In genomic region chr5:103655346-103656118, GRCm38 (mm10) we compare ENCODE assay signal across 8 mouse cellular contexts. TPM values are rescaled to one million over a fixed set of nuclear protein-coding genes. Genes with fewer than 3 reads are reported as not detected.
DNase-seq lines count a peak whose midpoint lies in the region; ATAC-seq lines count a peak whose summit lies in the region.

Gene 1700016H13Rik (minus strand): TSS chr5:103656010.

- H3K4me3 ChIP-seq in embryonic facial prominence, embryonic 14.5 days (ENCODE audit: low read depth, low read length) = peak within 1 kb of the TSS; percentile 55
- peak within 1 kb of the TSS; percentile 73 for H3K4me3 ChIP-seq in liver, embryonic 11.5 days (ENCODE audit: low read depth, low read length)

- ATAC-seq in cerebellum, adult (ENCODE audit: insufficient number of reproducible peaks, low FRiP score, low TSS enrichment) = peak; percentile 20; the same call in 1 of the 2 replicates
- ATAC-seq in embryonic facial prominence, embryonic 14.5 days (ENCODE audit: low read depth) = peak; percentile 91
- ATAC-seq in liver, embryonic 11.5 days (replicated peaks; ENCODE audit: low FRiP score) = peak; percentile 83
- ATAC-seq in monocyte, adult 5-6 weeks (replicated peaks; ENCODE audit: insufficient number of reproducible peaks, low FRiP score, low TSS enrichment, poor library complexity, severe bottlenecking) = peak; percentile 72

- no peaks in the 10 kb centered on the region for H3K36me3 ChIP-seq in embryonic facial prominence, embryonic 14.5 days (ENCODE audit: control insufficient read depth, insufficient read depth, low read length)
- H3K36me3 ChIP-seq in liver, embryonic 11.5 days (ENCODE audit: control insufficient read depth, insufficient read depth, low read length) = no peaks in the 10 kb centered on the region

- no peaks in the 10 kb centered on the region for H3K9me3 ChIP-seq in embryonic facial prominence, embryonic 14.5 days (ENCODE audit: control insufficient read depth, low read length)
- H3K9me3 ChIP-seq in liver, embryonic 11.5 days (ENCODE audit: control insufficient read depth, low read length) = no peaks in the 10 kb centered on the region

- H3K27me3 ChIP-seq in embryonic facial prominence, embryonic 14.5 days (replicated peaks; ENCODE audit: control insufficient read depth, insufficient read depth, low read length) = 0 out of 2 replicates have a peak, but pooled peaks cover 3% of the 10 kb centered on the region
- H3K27me3 ChIP-seq in liver, embryonic 11.5 days (replicated peaks; ENCODE audit: control insufficient read depth, insufficient read depth, low read length) = no peaks in the 10 kb centered on the region; the same call in 1 of the 2 replicates

- peak within 1 kb of the TSS; percentile 71 for H3K9ac ChIP-seq in embryonic facial prominence, embryonic 14.5 days (ENCODE audit: low read depth, low read length)
- H3K9ac ChIP-seq in liver, embryonic 11.5 days (ENCODE audit: low read depth, low read length) = peak within 1 kb of the TSS; percentile 69

- peak within 1 kb of the TSS; percentile 10; the same call in 1 of the 2 replicates for H3K27ac ChIP-seq in embryonic facial prominence, embryonic 14.5 days (replicated peaks; ENCODE audit: low read depth, low read length)
- no peak within 1 kb of the TSS for H3K27ac ChIP-seq in liver, embryonic 11.5 days (ENCODE audit: low read depth, low read length)

- no peak for DNase-seq in cerebellum, adult 9-10 months
- peak; percentile 51 for DNase-seq in embryonic facial prominence, embryonic 14.5 days (ENCODE audit: low spot score)
- peak; percentile 65 to 67 for DNase-seq in heart, adult 9 months (ENCODE audit: low spot score in 2 of 2)
- peak; percentile 35 to 72 for DNase-seq in kidney, adult 8-10 months
- DNase-seq in liver, embryonic 11.5 days (ENCODE audit: low spot score) = peak; percentile 74
- peak; percentile 72 to 88 for DNase-seq in spleen, postnatal 4 days (ENCODE audit: low spot score in 2 of 2)

- peak within 1 kb of the TSS; percentile 99 for H3K4me2 ChIP-seq in embryonic facial prominence, embryonic 14.5 days (ENCODE audit: low read depth, low read length)
- peak within 1 kb of the TSS; percentile 98 for H3K4me2 ChIP-seq in liver, embryonic 11.5 days

- 3% methylated on average over 37 of the region's 56 CpGs for WGBS in embryonic facial prominence, embryonic 14.5 days
- WGBS in liver, embryonic 11.5 days = 1% methylated on average over 51 of the region's 56 CpGs

- no peaks in the 10 kb centered on the region for H3K4me1 ChIP-seq in embryonic facial prominence, embryonic 14.5 days (ENCODE audit: control insufficient read depth, insufficient read depth, low read length)
- no peaks in the 10 kb centered on the region for H3K4me1 ChIP-seq in liver, embryonic 11.5 days (replicated peaks; ENCODE audit: control insufficient read depth, insufficient read depth, low read length)

RNA-seq across cellular contexts. Expression of gene 1700016H13Rik, which starts in this region (rescaled TPM):
- 0.24 TPM in 1 of 2 replicates, not detected in the other for polyA plus RNA-seq in embryonic facial prominence, embryonic 14.5 days (2014; fragmentation: Nextera tagmentation; extraction: Ambion mirVana)
- 0.15 TPM in 1 of 2 replicates, not detected in the other for polyA plus RNA-seq in liver, embryonic 11.5 days (2014; fragmentation: Nextera tagmentation; extraction: Ambion mirVana)
- not detected in 3 replicates for total RNA-seq in monocyte, adult 5-6 weeks (2017)

Comparison
In these comparisons a context has a peak if more than half of its experiments do, and no peak if none do; other contexts are left out.
1. Peak in DNase-seq, ATAC-seq, H3K4me3 ChIP-seq, H3K27ac ChIP-seq, H3K9ac ChIP-seq and H3K4me2 ChIP-seq in embryonic facial prominence, embryonic 14.5 days; RNA of the gene not detected or under 1 TPM.
2. Peak in DNase-seq, ATAC-seq, H3K4me3 ChIP-seq, H3K9ac ChIP-seq and H3K4me2 ChIP-seq in liver, embryonic 11.5 days; RNA of the gene not detected or under 1 TPM.
3. Peak in ATAC-seq in monocyte, adult 5-6 weeks; RNA of the gene not detected or under 1 TPM.
4. ATAC-seq: peak in every context shown above with its lines; median percentile 91 in embryonic facial prominence, embryonic 14.5 days; 83 in liver, embryonic 11.5 days; 72 in monocyte, adult 5-6 weeks; 20 in cerebellum, adult.